Mouse (Mus musculus): ENCODE data around the gene Clrn3. TPM values are rescaled to one million over a fixed set of nuclear protein-coding genes. Genes with fewer than 3 reads are reported as not detected.

Gene Clrn3
- polyA plus RNA-seq, 1 experiment from 2014 or later, result not detected

GRCm38 (mm10) chr7:135487423-135487822 is 41.0 kb downstream of the Clrn3 start:
- H3K9ac ChIP-seq (ENCODE audit: low read length), result no peak overlapping the region
- no peak for ATAC-seq (ENCODE audit: insufficient number of reproducible peaks, insufficient read depth, low FRiP score, low read depth)
- 23% methylated on average over 4 of the region's 4 CpGs for WGBS
- H3K9me3 ChIP-seq (ENCODE audit: control insufficient read depth, low read length), result no peaks in the 10 kb centered on the region
- H3K36me3 ChIP-seq (ENCODE audit: control insufficient read depth, insufficient read depth, low read length), result no peaks in the 10 kb centered on the region
- H3K4me3 ChIP-seq (ENCODE audit: control insufficient read depth in 1 of 2, insufficient read depth in 1 of 2, low read depth in 1 of 2, low read length in 2 of 2), result no peak overlapping the region
- H3K4me2 ChIP-seq (ENCODE audit: low read length), result no peak overlapping the region
- no peak overlapping the region for H3K27ac ChIP-seq (replicated peaks in 1 of 2; ENCODE audit: control insufficient read depth in 1 of 2, insufficient read depth in 1 of 2, low read depth in 2 of 2, low read length in 2 of 2)
- H3K4me1 ChIP-seq (ENCODE audit: control insufficient read depth in 2 of 2, insufficient read depth in 2 of 2, low read length in 2 of 2), result no peaks in the 10 kb centered on the region
- peaks cover 8% of the 10 kb centered on the region for H3K27me3 ChIP-seq (ENCODE audit: control insufficient read depth, insufficient read depth, low read length)

GRCm38 (mm10) chr7:135486645-135487382 is 41.6 kb downstream of the Clrn3 start:
- H3K27ac ChIP-seq (replicated peaks in 1 of 2; ENCODE audit: control insufficient read depth in 1 of 2, insufficient read depth in 1 of 2, low read depth in 2 of 2, low read length in 2 of 2), result no peak overlapping the region
- H3K36me3 ChIP-seq (ENCODE audit: control insufficient read depth, insufficient read depth, low read length), result no peaks in the 10 kb centered on the region
- no peak overlapping the region for H3K9ac ChIP-seq (ENCODE audit: low read length)
- no peaks in the 10 kb centered on the region for H3K9me3 ChIP-seq (ENCODE audit: control insufficient read depth, low read length)
- WGBS, result 65% methylated on average over 10 of the region's 10 CpGs
- H3K4me1 ChIP-seq (ENCODE audit: control insufficient read depth in 2 of 2, insufficient read depth in 2 of 2, low read length in 2 of 2), result no peaks in the 10 kb centered on the region
- peaks cover 8% of the 10 kb centered on the region for H3K27me3 ChIP-seq (ENCODE audit: control insufficient read depth, insufficient read depth, low read length)
- ATAC-seq (ENCODE audit: insufficient number of reproducible peaks, insufficient read depth, low FRiP score, low read depth), result no peak
- no peak overlapping the region for H3K4me3 ChIP-seq (ENCODE audit: control insufficient read depth in 1 of 2, insufficient read depth in 1 of 2, low read depth in 1 of 2, low read length in 2 of 2)
- no peak overlapping the region for H3K4me2 ChIP-seq (ENCODE audit: low read length)

DNA sequence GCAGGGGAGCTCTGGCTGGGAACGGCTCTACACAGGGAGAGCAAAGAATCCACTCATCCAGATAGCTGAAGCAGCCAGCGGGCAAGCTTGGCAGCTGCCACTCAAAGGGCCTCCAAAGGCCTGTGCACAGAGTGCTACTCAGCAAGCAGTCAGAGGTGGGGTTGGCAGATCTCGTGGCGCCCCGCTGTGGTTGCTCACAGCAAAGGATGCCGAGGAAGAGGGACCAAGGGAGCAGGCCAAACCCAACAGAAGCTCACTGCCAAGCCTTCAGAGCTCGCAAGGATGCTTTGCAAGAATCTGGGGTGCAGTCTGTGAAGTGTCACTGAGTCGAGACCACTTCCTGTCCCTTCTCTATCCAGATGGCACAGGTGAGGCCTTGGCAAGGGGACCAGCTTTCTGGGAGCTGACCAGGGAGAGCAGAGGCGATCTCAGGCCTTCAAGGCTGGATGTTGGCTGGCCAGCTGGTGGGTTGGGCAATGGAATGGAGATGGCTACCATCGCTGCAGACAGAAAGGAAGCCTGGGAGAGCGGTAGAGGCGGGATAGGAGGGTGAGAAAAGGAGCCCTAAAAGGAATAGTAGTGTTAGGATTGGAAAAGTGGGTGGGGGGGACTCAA is 42.6 kb downstream of the Clrn3 start:
- H3K4me2 ChIP-seq (ENCODE audit: low read length), result no peak overlapping the region
- no peaks in the 10 kb centered on the region for H3K4me1 ChIP-seq (ENCODE audit: control insufficient read depth in 2 of 2, insufficient read depth in 2 of 2, low read length in 2 of 2)
- H3K9me3 ChIP-seq (ENCODE audit: control insufficient read depth, low read length), result no peaks in the 10 kb centered on the region
- H3K27ac ChIP-seq (replicated peaks in 1 of 2; ENCODE audit: control insufficient read depth in 1 of 2, insufficient read depth in 1 of 2, low read depth in 2 of 2, low read length in 2 of 2), result no peak overlapping the region
- H3K9ac ChIP-seq (ENCODE audit: low read length), result no peak overlapping the region
- ATAC-seq (ENCODE audit: insufficient number of reproducible peaks, insufficient read depth, low FRiP score, low read depth), result no peak
- no peaks in the 10 kb centered on the region for H3K36me3 ChIP-seq (ENCODE audit: control insufficient read depth, insufficient read depth, low read length)
- H3K27me3 ChIP-seq (ENCODE audit: control insufficient read depth, insufficient read depth, low read length), result peaks cover 8% of the 10 kb centered on the region
- 26% methylated on average over 12 of the region's 12 CpGs for WGBS
- H3K4me3 ChIP-seq (ENCODE audit: control insufficient read depth in 1 of 2, insufficient read depth in 1 of 2, low read depth in 1 of 2, low read length in 2 of 2), result no peak overlapping the region

GRCm38 (mm10) chr7:135485116-135485795 is 43.2 kb downstream of the Clrn3 start:
- H3K4me3 ChIP-seq (ENCODE audit: control insufficient read depth in 1 of 2, insufficient read depth in 1 of 2, low read depth in 1 of 2, low read length in 2 of 2), result no peak overlapping the region
- no peak overlapping the region for H3K27ac ChIP-seq (replicated peaks in 1 of 2; ENCODE audit: control insufficient read depth in 1 of 2, insufficient read depth in 1 of 2, low read depth in 2 of 2, low read length in 2 of 2)
- no peak overlapping the region for H3K9ac ChIP-seq (ENCODE audit: low read length)
- no peak for ATAC-seq (ENCODE audit: insufficient number of reproducible peaks, insufficient read depth, low FRiP score, low read depth)
- H3K36me3 ChIP-seq (ENCODE audit: control insufficient read depth, insufficient read depth, low read length), result no peaks in the 10 kb centered on the region
- no peak overlapping the region for H3K4me2 ChIP-seq (ENCODE audit: low read length)
- peaks cover 6% of the 10 kb centered on the region for H3K27me3 ChIP-seq (ENCODE audit: control insufficient read depth, insufficient read depth, low read length)
- 8% methylated on average over 10 of the region's 10 CpGs for WGBS
- no peaks in the 10 kb centered on the region for H3K4me1 ChIP-seq (ENCODE audit: control insufficient read depth in 2 of 2, insufficient read depth in 2 of 2, low read length in 2 of 2)
- H3K9me3 ChIP-seq (ENCODE audit: control insufficient read depth, low read length), result no peaks in the 10 kb centered on the region

GRCm38 (mm10) chr7:135484341-135484740 is 44.1 kb downstream of the Clrn3 start:
- H3K9ac ChIP-seq (ENCODE audit: low read length), result no peak overlapping the region
- WGBS, result 49% methylated on average over 11 of the region's 11 CpGs
- H3K4me3 ChIP-seq (ENCODE audit: control insufficient read depth in 1 of 2, insufficient read depth in 1 of 2, low read depth in 1 of 2, low read length in 2 of 2), result no peak overlapping the region
- ATAC-seq (ENCODE audit: insufficient number of reproducible peaks, insufficient read depth, low FRiP score, low read depth), result no peak
- H3K36me3 ChIP-seq (ENCODE audit: control insufficient read depth, insufficient read depth, low read length), result no peaks in the 10 kb centered on the region
- no peak overlapping the region for H3K4me2 ChIP-seq (ENCODE audit: low read length)
- H3K27ac ChIP-seq (replicated peaks in 1 of 2; ENCODE audit: control insufficient read depth in 1 of 2, insufficient read depth in 1 of 2, low read depth in 2 of 2, low read length in 2 of 2), result no peak overlapping the region
- peaks cover 3 to 6% of the 10 kb centered on the region in 2 experiments; a peak in 3 of 4 replicates for H3K4me1 ChIP-seq (ENCODE audit: control insufficient read depth in 2 of 2, insufficient read depth in 2 of 2, low read length in 2 of 2)
- peaks cover 6% of the 10 kb centered on the region for H3K27me3 ChIP-seq (ENCODE audit: control insufficient read depth, insufficient read depth, low read length)
- H3K9me3 ChIP-seq (ENCODE audit: control insufficient read depth, low read length), result no peaks in the 10 kb centered on the region

GRCm38 (mm10) chr7:135483751-135484150 is 44.7 kb downstream of the Clrn3 start:
- H3K9me3 ChIP-seq (ENCODE audit: control insufficient read depth, low read length), result no peaks in the 10 kb centered on the region
- no peaks in the 10 kb centered on the region for H3K36me3 ChIP-seq (ENCODE audit: control insufficient read depth, insufficient read depth, low read length)
- ATAC-seq (ENCODE audit: insufficient number of reproducible peaks, insufficient read depth, low FRiP score, low read depth), result no peak
- no peak overlapping the region for H3K4me2 ChIP-seq (ENCODE audit: low read length)
- no peak overlapping the region for H3K9ac ChIP-seq (ENCODE audit: low read length)
- H3K27ac ChIP-seq (replicated peaks in 1 of 2; ENCODE audit: control insufficient read depth in 1 of 2, insufficient read depth in 1 of 2, low read depth in 2 of 2, low read length in 2 of 2), result no peak overlapping the region
- 40% methylated on average over 6 of the region's 6 CpGs for whole genome bisulfite sequencing
- peaks cover 6% of the 10 kb centered on the region in 2 experiments; a peak in 3 of 4 replicates for H3K4me1 ChIP-seq (ENCODE audit: control insufficient read depth in 2 of 2, insufficient read depth in 2 of 2, low read length in 2 of 2)
- peaks cover 6% of the 10 kb centered on the region for H3K27me3 ChIP-seq (ENCODE audit: control insufficient read depth, insufficient read depth, low read length)
- no peak overlapping the region for H3K4me3 ChIP-seq (ENCODE audit: control insufficient read depth in 1 of 2, insufficient read depth in 1 of 2, low read depth in 1 of 2, low read length in 2 of 2)

- Histone ChIP-seq H3K9ac (ENCODE audit: low read length) (no peak overlapping the region), H3K36me3 (ENCODE audit: control insufficient read depth, insufficient read depth, low read length) (no peaks in the 10 kb centered on the region), H3K27ac (replicated peaks in 1 of 2; ENCODE audit: control insufficient read depth in 1 of 2, insufficient read depth in 1 of 2, low read depth in 2 of 2, low read length in 2 of 2) (no peak overlapping the region), H3K4me1 (ENCODE audit: control insufficient read depth in 2 of 2, insufficient read depth in 2 of 2, low read length in 2 of 2) (peaks cover 6% of the 10 kb centered on the region in 2 experiments; a peak in 3 of 4 replicates), H3K9me3 (ENCODE audit: control insufficient read depth, low read length) (no peaks in the 10 kb centered on the region), H3K4me2 (ENCODE audit: low read length) (no peak overlapping the region), H3K4me3 (ENCODE audit: control insufficient read depth in 1 of 2, insufficient read depth in 1 of 2, low read depth in 1 of 2, low read length in 2 of 2) (no peak overlapping the region), H3K27me3 (ENCODE audit: control insufficient read depth, insufficient read depth, low read length) (peaks cover 4% of the 10 kb centered on the region)
- no peak for ATAC-seq (ENCODE audit: insufficient number of reproducible peaks, insufficient read depth, low FRiP score, low read depth)
- WGBS, result 48% methylated on average over 7 of the region's 7 CpGs
Observed at GRCm38 (mm10) chr7:135481150-135481549, 47.3 kb downstream of the Clrn3 start.

All from heart, embryonic 14.5 days (tissue).